Mouse (Mus musculus) hindbrain, embryonic 10.5 days (tissue): Measurements from ENCODE around the gene Strbp. TPM values are rescaled to one million over a fixed set of nuclear protein-coding genes. Genes with fewer than 3 reads are reported as not detected.

Experiments
- DNase-seq: peaks from one replicate; pipeline ENCODE4 v3.0.0-alpha.2; 2017; ENCODE audit warnings: low spot score
- H3K27ac ChIP-seq: fragments of 300-500 bp; sonication (generic); 2 replicates; pipeline ENCODE4 v1.5.1; 2016; ENCODE audit warnings: mild to moderate bottlenecking, moderate library complexity
- H3K27me3 ChIP-seq: fragments of 300-500 bp; sonication (generic); 2 replicates; pipeline ENCODE4 v1.6.1; 2016; ENCODE audit warnings: mild to moderate bottlenecking; ENCODE audit not compliant: poor library complexity, insufficient read depth, severe bottlenecking
- H3K36me3 ChIP-seq: fragments of 300-500 bp; sonication (generic); 2 replicates; pipeline ENCODE4 v1.6.1; 2016; ENCODE audit warnings: mild to moderate bottlenecking, moderate library complexity
- H3K4me1 ChIP-seq: fragments of 300-500 bp; sonication (generic); replicated peaks from 2 replicates; pipeline ENCODE4 v1.6.1; 2016; ENCODE audit warnings: mild to moderate bottlenecking
- H3K4me3 ChIP-seq: fragments of 300-500 bp; sonication (generic); 2 replicates; pipeline ENCODE4 v1.5.1; 2016; ENCODE audit warnings: mild to moderate bottlenecking, moderate library complexity
- H3K9me3 ChIP-seq: fragments of 300-500 bp; sonication (generic); 2 replicates; pipeline ENCODE4 v1.6.1; 2016; ENCODE audit warnings: mild to moderate bottlenecking, moderate library complexity
- WGBS: fragments of 180-500 bp; shearing (Covaris S2); methylation state at CpG from one replicate; pipeline ENCODE4 v1.1.7; 2016; 5-methylcytosine and 5-hydroxymethylcytosine counted together
- polyA plus RNA-seq: library from polyadenylated mRNA; unstranded; fragments of >200 nt; fragmentation: Nextera tagmentation; extraction: Ambion mirVana; gene quantifications from 2 replicates; pipeline ENCODE4 v1.2.1, GENCODE M21; 2016

The Strbp gene
- polyA plus RNA-seq, 1 experiment from 2014 or later: 54.9 TPM

- WGBS: 83% methylated on average over 4 of the region's 4 CpGs
- H3K4me3 ChIP-seq: no peak overlapping the region
- no peak overlapping the region for H3K27ac ChIP-seq
- no peaks in the 10 kb centered on the region for H3K27me3 ChIP-seq
- H3K4me1 ChIP-seq: peaks cover 10% of the 10 kb centered on the region
- no peak for DNase-seq
- no peaks in the 10 kb centered on the region for H3K36me3 ChIP-seq
- no peaks in the 10 kb centered on the region for H3K9me3 ChIP-seq
Observed at GRCm38 (mm10) chr2:37724231-37724630, 20.6 kb upstream of the Strbp start.

GRCm38 (mm10) chr2:37723501-37724090 is 19.9 kb upstream of the Strbp start:
- Histone ChIP-seq H3K4me1 (peaks cover 10% of the 10 kb centered on the region), H3K9me3 (no peaks in the 10 kb centered on the region), H3K27ac (no peak overlapping the region), H3K36me3 (no peaks in the 10 kb centered on the region), H3K4me3 (no peak overlapping the region), H3K27me3 (no peaks in the 10 kb centered on the region)
- WGBS: 74% methylated on average over 11 of the region's 11 CpGs
- no peak for DNase-seq

- Histone ChIP-seq H3K9me3 (no peaks in the 10 kb centered on the region), H3K36me3 (no peaks in the 10 kb centered on the region), H3K27ac (no peak overlapping the region), H3K4me3 (no peak overlapping the region), H3K4me1 (peaks cover 10% of the 10 kb centered on the region), H3K27me3 (no peaks in the 10 kb centered on the region)
- no peak for DNase-seq
- WGBS: 86% methylated on average over 14 of the region's 14 CpGs
Observed at GRCm38 (mm10) chr2:37722674-37723465, 19.2 kb upstream of the Strbp start.

- 83% methylated on average over 6 of the region's 6 CpGs for WGBS
- H3K27me3 ChIP-seq: no peaks in the 10 kb centered on the region
- H3K36me3 ChIP-seq: no peaks in the 10 kb centered on the region
- H3K4me3 ChIP-seq: no peak overlapping the region
- no peak for DNase-seq
- H3K27ac ChIP-seq: no peak overlapping the region
- H3K9me3 ChIP-seq: no peaks in the 10 kb centered on the region
- H3K4me1 ChIP-seq: no peaks in the 10 kb centered on the region
Observed at GRCm38 (mm10) chr2:37716266-37716665, 12.6 kb upstream of the Strbp start.

- H3K4me1 ChIP-seq: no peaks in the 10 kb centered on the region
- no peak for DNase-seq
- no peaks in the 10 kb centered on the region for H3K27me3 ChIP-seq
- H3K4me3 ChIP-seq: no peak overlapping the region
- H3K9me3 ChIP-seq: no peaks in the 10 kb centered on the region
- H3K36me3 ChIP-seq: no peaks in the 10 kb centered on the region
- 77% methylated on average over 3 of the region's 3 CpGs for WGBS
- no peak overlapping the region for H3K27ac ChIP-seq
Observed at GRCm38 (mm10) chr2:37715364-37715763, 11.7 kb upstream of the Strbp start.

- no peaks in the 10 kb centered on the region for H3K4me1 ChIP-seq
- 86% methylated on average over 3 of the region's 3 CpGs for WGBS
- no peaks in the 10 kb centered on the region for H3K27me3 ChIP-seq
- no peak overlapping the region for H3K4me3 ChIP-seq
- H3K9me3 ChIP-seq: no peaks in the 10 kb centered on the region
- no peak for DNase-seq
- no peaks in the 10 kb centered on the region for H3K36me3 ChIP-seq
- no peak overlapping the region for H3K27ac ChIP-seq
Observed at GRCm38 (mm10) chr2:37713100-37713499, 9.4 kb upstream of the Strbp start.

GRCm38 (mm10) chr2:37708835-37709234 is 5.2 kb upstream of the Strbp start:
- no peak overlapping the region for H3K4me3 ChIP-seq
- no peak overlapping the region for H3K27ac ChIP-seq
- no peaks in the 10 kb centered on the region for H3K9me3 ChIP-seq
- peaks cover 16% of the 10 kb centered on the region for H3K27me3 ChIP-seq
- 82% methylated on average over 3 of the region's 3 CpGs for WGBS
- peaks cover 5% of the 10 kb centered on the region for H3K4me1 ChIP-seq
- no peaks in the 10 kb centered on the region for H3K36me3 ChIP-seq
- no peak for DNase-seq

- peak overlapping the region; percentile 94 for H3K27ac ChIP-seq
- no peaks in the 10 kb centered on the region for H3K36me3 ChIP-seq
- peaks cover 27% of the 10 kb centered on the region for H3K4me1 ChIP-seq
- peak overlapping the region; percentile 90 for H3K4me3 ChIP-seq
- no peaks in the 10 kb centered on the region for H3K9me3 ChIP-seq
- WGBS: 17% methylated on average over 4 of the region's 4 CpGs
- peaks cover 16% of the 10 kb centered on the region for H3K27me3 ChIP-seq
- DNase-seq: no peak
Observed at GRCm38 (mm10) chr2:37704141-37704760, 592 bp upstream of the Strbp start.

GRCm38 (mm10) chr2:37702301-37703172 is 1.1 kb downstream of the Strbp start:
- H3K4me3 ChIP-seq: peak overlapping the region; percentile 90
- H3K9me3 ChIP-seq: no peaks in the 10 kb centered on the region
- peaks cover 27% of the 10 kb centered on the region for H3K4me1 ChIP-seq
- WGBS: under 1% methylated on average over 67 of the region's 70 CpGs
- DNase-seq: peak; percentile 75
- H3K27ac ChIP-seq: peak overlapping the region; percentile 94
- H3K27me3 ChIP-seq: peaks cover 16% of the 10 kb centered on the region
- H3K36me3 ChIP-seq: peaks cover 14% of the 10 kb centered on the region

GRCm38 (mm10) chr2:37689064-37689615 is 14.5 kb downstream of the Strbp start:
- WGBS: 82% methylated on average over 3 of the region's 3 CpGs
- Histone ChIP-seq H3K9me3 (no peaks in the 10 kb centered on the region), H3K4me1 (no peaks in the 10 kb centered on the region), H3K27me3 (no peaks in the 10 kb centered on the region), H3K4me3 (no peak overlapping the region), H3K27ac (no peak overlapping the region), H3K36me3 (0 out of 2 replicates have a peak, but pooled peaks cover 4% of the 10 kb centered on the region)
- DNase-seq: no peak

GRCm38 (mm10) chr2:37687031-37687430 is 16.6 kb downstream of the Strbp start:
- no peaks in the 10 kb centered on the region for H3K9me3 ChIP-seq
- no peaks in the 10 kb centered on the region for H3K27me3 ChIP-seq
- H3K36me3 ChIP-seq: 0 out of 2 replicates have a peak, but pooled peaks cover 9% of the 10 kb centered on the region
- DNase-seq: no peak
- WGBS: 94% methylated on average over 1 of the region's 1 CpGs
- H3K4me1 ChIP-seq: no peaks in the 10 kb centered on the region
- H3K27ac ChIP-seq: no peak overlapping the region
- H3K4me3 ChIP-seq: no peak overlapping the region

- 94% methylated on average over 1 of the region's 1 CpGs for WGBS
- Histone ChIP-seq H3K27me3 (no peaks in the 10 kb centered on the region), H3K4me1 (no peaks in the 10 kb centered on the region), H3K27ac (no peak overlapping the region), H3K4me3 (no peak overlapping the region), H3K9me3 (no peaks in the 10 kb centered on the region), H3K36me3 (0 out of 2 replicates have a peak, but pooled peaks cover 9% of the 10 kb centered on the region)
- no peak for DNase-seq
Observed at GRCm38 (mm10) chr2:37684864-37685263, 18.8 kb downstream of the Strbp start.
